Mouse (Mus musculus): ENCODE results near the gene Zcchc18. TPM values are rescaled to one million over a fixed set of nuclear protein-coding genes. Genes with fewer than 3 reads are reported as not detected.

Zcchc18 gene
- polyA plus RNA-seq, 1 experiment from 2014 or later, result 3.2 TPM

Other genes with a start within 250 kb of the Zcchc18 start
- gene Morf4l2, start 249.5 kb upstream of the Zcchc18 start, polyA plus RNA-seq (2015; fragmentation: Nextera tagmentation; extraction: Ambion mirVana), result 334 and 360 TPM in 2 replicates
- 0.10 and 0.12 TPM in 2 replicates for gene Glra4, start 213.0 kb upstream of the Zcchc18 start, polyA plus RNA-seq (2015; fragmentation: Nextera tagmentation; extraction: Ambion mirVana)
- gene Plp1, start 170.5 kb upstream of the Zcchc18 start, polyA plus RNA-seq (2015; fragmentation: Nextera tagmentation; extraction: Ambion mirVana), result 2.4 and 3.6 TPM in 2 replicates
- gene Rab9b, start 124.4 kb upstream of the Zcchc18 start, polyA plus RNA-seq (2015; fragmentation: Nextera tagmentation; extraction: Ambion mirVana), result 0.11 and 0.22 TPM in 2 replicates
- not detected in 2 replicates for gene H2bfm, start 65.8 kb upstream of the Zcchc18 start, polyA plus RNA-seq (2015; fragmentation: Nextera tagmentation; extraction: Ambion mirVana)
- gene Tmsb15b2, start 17.7 kb upstream of the Zcchc18 start, polyA plus RNA-seq (2015; fragmentation: Nextera tagmentation; extraction: Ambion mirVana), result 16.5 and 17.7 TPM in 2 replicates
- gene Tmsb15l, start 16.3 kb upstream of the Zcchc18 start, polyA plus RNA-seq (2015; fragmentation: Nextera tagmentation; extraction: Ambion mirVana), result 2.0 and 2.7 TPM in 2 replicates
- gene Tmsb15b1, start 16.3 kb upstream of the Zcchc18 start, polyA plus RNA-seq (2015; fragmentation: Nextera tagmentation; extraction: Ambion mirVana), result 11.6 and 14.9 TPM in 2 replicates
- 5.6 and 6.4 TPM in 2 replicates for gene Slc25a53, start 45.1 kb downstream of the Zcchc18 start, polyA plus RNA-seq (2015; fragmentation: Nextera tagmentation; extraction: Ambion mirVana)
- 3.7 and 4.2 TPM in 2 replicates for gene Fam199x, start 56.4 kb downstream of the Zcchc18 start, polyA plus RNA-seq (2015; fragmentation: Nextera tagmentation; extraction: Ambion mirVana)
- gene Esx1, start 128.9 kb downstream of the Zcchc18 start, polyA plus RNA-seq (2015; fragmentation: Nextera tagmentation; extraction: Ambion mirVana), result not detected in 2 replicates

Measured in heart, embryonic 13.5 days (tissue).